Mouse (Mus musculus) monocyte, adult 5-6 weeks (primary cell): ENCODE results near the gene Fam20b. TPM values are rescaled to one million over a fixed set of nuclear protein-coding genes. Genes with fewer than 3 reads are reported as not detected.

Experiments used
- ATAC-seq: fragments of 153-309, 156-312 bp; replicated peaks from 2 replicates; pipeline ENCODE4 v1.8.0; 2017; ENCODE audit warnings: mild to moderate bottlenecking; ENCODE audit not compliant: low TSS enrichment, insufficient number of reproducible peaks, severe bottlenecking, poor library complexity, low FRiP score
- total RNA-seq: library from RNA; stranded (forward); fragments of 200-1000, 200-491, 200-594 nt; gene quantifications from 3 replicates; pipeline ENCODE4 v1.2.3, GENCODE M21; 2017

The Fam20b gene
- total RNA-seq, 1 experiment from 2014 or later: 41.9 TPM

DNA sequence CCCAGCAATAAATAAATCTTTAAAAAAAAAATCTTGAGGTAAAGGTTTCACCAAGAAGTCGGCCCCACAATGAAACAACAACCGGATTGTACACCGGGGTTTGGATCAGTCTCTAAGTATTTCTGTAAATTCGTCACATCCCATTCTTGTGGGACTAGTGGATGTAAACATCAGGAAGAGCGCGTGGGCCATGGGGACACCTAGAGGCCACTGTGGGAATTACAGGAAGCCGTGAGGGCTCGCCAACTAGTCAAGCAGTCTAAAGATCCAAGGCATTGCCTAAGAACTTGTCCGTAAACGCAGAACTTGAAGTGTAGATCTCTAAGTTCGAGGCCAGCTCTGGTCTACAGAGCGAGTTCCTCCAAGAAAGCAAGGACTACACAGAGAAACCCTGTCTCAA, 42.7 kb downstream of the Fam20b start:
- peak; percentile 59 for ATAC-seq

DNA sequence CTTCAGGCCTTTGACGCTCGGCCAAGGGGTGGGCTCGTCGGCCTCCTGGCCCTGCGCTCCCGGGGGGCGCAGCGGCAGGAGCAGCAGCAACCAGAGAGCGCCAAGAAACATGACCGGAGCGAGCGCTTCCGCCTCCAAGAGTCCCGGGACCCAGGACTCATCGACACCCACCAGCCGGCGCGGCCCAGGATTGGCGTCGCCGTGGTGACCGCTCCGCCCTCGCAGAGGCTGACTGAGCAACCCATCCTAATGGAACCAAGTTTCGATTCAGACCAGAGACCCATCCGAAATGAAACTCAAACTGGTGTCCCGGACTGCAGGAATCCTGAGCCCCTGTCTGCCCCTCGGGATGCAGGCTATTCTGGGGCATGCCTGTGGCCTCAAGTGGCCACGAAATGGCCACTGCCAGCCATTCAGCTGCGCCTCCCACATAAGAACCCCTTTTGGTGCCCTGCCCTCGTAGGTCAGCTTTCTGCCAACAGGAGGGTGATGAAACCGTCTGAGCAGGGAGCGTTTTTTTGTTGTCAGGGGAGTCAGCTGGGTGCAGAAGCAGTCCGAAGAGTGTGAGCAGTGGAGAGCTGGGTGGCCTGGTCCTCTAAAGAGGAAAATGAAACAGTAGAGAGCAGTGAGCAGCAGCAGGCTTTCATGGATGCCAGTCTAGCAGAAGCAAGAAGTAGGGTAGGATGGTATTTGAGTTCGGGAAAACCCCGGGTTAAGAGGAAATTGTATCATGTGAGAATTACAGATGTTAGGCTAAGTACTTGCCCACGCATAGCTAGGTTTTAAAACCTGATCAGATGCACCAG, 44.5 kb downstream of the Fam20b start, which contains the start of gene Tor3a:
Tor3a (minus strand) TSS at position 162 of the 806 bp plus-strand sequence.
- ATAC-seq: peak; percentile 73

DNA sequence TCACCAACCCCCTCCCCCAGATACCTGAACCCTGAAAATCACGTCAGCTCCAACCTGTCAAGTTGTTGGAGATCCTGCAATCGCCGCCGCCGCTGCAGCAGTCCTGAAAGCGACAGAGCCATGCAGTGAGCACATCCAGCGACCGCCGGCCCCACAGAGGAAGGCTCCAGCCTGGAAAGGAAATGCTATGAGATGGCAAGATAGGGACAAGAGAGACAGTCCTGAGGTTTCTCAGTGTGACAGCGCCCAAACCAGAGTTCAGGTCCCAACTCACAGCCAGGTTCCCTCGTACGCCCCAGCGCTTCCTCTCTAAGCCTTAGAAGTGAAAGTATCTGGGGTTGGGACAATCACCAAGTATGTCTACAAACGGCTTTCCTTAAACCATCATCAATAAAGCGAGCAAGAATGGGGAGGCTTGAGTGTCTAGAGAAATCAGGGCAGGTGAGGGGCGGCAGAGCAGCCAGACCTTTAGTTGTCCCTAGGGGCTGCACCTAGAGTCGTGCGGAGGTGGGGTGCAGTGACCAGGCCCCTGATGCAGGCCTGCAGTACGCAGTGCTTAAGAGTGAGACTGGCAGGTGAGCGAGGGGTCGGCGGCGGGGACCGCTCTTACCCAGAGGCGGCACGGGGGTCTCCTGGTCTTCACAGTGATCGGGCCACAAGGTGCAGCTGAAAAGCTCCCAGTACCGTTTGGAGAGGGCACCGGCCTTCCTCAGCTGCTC, 45.3 kb downstream of the Fam20b start:
- ATAC-seq: peak; percentile 10

DNA sequence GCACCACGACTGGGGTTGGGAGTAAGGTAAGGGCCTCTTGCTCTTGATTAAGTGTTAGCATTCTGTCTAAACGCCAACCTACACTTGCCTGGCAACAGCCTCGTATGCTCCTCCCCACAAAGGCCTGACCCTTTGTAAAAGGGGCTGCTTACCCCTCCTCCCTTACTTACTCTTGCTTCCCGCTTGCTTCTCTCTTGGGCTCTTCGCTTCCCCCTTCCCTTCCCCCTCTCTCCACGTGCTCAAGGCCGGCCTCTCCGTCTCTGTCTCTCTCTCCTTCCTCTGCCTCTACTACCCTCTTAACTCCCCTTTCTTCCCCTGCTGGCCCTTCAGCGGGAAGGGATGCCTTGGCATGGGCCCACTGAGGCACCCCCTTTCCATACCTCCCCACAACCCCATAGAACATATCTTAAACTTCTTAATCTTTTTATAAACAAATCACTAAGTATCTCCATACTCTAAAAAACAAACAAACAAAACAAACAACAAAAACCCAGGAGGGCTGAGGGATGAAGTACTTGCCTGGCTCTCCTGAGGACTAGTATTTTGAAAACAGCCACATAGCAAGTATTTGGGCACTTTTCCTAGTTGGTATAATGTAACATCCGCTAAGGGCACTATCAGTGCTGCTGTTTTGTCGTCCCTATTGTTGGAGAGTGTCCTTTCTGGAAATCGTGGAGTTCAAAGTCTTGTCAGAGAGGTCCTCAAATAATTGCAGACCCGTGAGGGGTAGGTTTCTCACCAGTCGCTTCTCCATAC, 46.0 kb downstream of the Fam20b start:
- ATAC-seq: no peak

DNA sequence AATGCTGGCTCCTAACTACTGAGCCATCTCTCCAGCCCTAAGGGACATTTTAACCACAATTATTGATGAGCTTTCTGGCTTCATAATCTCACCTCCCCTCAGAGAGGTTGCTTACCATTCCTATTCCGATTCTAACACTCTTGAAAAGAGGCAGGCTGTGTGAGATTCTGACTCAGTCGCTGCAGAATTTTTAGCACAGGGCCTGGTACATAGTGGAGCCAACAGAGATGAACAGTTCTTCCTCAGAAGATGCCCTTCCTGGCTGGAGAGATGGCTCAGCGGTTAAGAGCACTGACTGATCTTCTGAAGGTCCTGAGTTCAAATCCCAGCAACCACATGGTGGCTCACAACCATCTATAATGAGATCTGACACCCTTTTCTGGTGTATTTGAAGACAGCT, 47.0 kb downstream of the Fam20b start:
- no peak for ATAC-seq

DNA sequence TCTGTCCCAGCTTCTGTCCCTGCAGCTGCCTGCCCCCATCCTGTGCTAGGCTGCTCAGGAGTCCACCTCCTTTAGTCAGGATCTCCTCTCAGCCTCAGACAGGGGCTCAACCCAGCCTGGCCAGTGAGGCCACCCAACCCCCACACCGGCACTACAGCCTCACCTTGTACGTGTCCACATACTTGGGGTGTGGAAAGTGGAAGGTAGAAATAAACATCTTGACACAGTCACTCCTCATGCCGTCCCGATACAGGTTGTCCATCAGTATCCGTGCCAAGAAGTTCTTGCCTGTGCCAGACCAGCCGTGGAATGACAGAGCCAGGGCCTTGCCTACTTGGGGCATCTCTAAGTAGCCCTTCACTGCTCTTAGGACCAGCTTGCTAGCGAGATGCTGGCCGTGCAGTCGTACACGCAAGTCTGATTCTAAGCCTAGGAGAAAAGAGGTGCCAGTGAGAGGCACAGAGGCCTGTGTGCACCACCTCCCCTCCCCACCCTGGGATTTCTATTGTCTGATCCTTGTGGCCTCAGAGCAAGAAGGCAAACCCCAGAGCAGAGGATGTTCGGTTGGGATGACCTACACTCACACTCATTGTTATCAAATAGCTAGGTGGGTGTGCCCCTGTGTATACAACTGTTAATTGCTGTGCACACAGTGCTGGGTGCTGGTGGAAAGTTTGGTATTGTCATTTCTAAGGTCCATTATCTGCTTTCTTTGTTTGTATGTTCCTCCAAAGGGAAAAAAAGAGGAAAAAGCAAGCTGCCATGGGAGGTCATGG, 49.5 kb downstream of the Fam20b start:
- ATAC-seq: no peak

DNA sequence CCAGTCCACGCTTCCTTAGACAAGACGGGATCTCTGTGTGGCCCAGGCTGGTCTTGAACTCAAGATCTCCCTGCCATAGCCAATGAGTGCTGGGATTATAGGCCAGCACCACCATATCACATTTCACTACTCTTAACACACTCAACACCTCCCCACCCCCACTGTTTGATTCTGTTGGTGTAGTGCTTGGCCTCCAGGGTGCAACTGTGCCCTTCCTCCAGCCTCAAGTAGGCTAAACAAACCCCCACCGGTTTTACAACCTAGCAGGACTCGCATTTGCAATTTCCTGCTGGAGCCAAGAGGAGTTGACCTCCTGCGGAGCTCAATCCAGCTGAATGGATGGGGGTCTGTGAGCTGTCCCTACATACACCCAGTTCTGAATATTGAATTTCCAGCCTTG, 50.3 kb downstream of the Fam20b start:
- ATAC-seq: no peak

DNA sequence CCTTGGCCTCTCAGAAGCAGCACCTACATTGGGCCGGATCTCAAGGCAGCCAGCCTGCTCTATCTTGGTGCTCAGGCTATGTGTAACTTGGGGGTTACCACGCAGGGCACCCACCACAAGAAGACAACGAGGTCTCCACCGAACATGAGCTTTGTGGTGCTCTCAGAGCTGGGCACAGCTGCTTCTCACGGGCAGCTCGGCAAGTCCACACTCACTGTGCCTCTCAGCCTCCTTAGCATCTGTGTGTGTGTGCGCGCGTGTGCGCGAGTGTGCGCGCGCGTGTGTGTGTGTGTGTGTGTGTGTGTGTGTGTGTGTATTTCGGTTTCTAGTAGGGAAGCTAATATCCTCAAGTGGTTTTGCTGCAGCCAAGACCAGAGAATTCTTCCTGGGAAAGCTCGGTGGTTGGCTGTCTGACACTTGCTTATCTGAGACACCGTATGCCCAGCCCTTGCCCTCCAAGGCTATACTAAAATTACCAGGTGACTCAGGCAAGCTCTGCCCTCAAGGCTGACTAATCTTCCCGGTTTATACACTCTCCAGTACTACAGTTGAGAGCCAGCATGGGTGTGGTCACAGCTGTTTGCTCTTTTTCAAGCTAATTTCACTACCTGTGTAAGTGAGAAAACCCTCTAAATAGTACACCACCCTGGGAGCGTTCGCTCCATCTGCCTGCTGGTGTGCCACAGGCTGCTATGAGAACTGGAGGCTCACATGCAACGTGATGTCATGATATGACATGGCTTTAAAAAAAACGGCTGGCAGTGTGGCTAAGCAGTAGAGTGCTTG, 51.6 kb downstream of the Fam20b start:
- ATAC-seq: no peak

DNA sequence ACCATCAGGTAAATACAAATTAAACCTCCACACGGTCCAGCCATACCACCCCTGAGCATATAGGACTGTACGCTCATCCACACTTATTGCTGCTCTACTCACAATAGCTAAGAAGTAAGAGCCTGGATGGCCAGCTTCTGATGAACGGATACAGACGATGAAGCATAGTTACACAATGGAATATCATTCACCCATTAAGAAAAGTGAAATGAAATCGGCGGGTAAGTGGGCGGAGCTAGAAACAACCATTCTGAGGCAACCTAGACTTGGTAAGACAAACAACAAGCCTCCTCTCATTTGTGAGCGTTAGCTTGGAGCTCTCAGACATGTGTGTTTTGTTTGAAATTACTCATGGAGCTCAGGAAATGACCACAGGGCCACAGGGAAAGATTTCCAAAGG, 53.1 kb downstream of the Fam20b start:
- no peak for ATAC-seq

DNA sequence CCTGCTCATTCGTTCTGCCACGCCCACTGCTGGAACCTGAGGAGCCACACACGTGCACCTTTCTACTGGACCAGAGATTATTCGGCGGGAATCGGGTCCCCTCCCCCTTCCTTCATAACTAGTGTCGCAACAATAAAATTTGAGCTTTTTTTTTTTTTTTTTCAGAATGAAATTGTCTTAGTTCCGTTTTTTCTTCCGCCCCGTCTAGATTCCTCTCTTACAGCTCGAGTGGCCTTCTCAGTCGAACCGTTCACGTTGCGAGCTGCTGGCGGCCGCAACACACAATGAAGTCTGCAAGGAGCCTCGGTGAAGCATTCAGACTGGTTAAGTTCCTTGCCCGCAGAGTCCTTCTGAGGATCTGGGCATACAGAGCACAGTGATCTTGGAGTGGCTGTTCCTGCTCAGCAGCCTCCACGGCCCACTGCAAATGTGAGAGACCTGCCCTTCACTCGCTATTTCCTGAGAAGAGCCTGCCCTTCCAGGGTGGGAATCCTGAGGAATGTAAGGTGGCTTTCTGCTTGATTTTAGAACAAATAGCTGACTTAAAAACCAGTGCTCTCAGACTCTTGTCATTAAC, 58.1 kb downstream of the Fam20b start:
- ATAC-seq: 0 out of 2 replicates have a peak, but pooled peaks have one; percentile 33

DNA sequence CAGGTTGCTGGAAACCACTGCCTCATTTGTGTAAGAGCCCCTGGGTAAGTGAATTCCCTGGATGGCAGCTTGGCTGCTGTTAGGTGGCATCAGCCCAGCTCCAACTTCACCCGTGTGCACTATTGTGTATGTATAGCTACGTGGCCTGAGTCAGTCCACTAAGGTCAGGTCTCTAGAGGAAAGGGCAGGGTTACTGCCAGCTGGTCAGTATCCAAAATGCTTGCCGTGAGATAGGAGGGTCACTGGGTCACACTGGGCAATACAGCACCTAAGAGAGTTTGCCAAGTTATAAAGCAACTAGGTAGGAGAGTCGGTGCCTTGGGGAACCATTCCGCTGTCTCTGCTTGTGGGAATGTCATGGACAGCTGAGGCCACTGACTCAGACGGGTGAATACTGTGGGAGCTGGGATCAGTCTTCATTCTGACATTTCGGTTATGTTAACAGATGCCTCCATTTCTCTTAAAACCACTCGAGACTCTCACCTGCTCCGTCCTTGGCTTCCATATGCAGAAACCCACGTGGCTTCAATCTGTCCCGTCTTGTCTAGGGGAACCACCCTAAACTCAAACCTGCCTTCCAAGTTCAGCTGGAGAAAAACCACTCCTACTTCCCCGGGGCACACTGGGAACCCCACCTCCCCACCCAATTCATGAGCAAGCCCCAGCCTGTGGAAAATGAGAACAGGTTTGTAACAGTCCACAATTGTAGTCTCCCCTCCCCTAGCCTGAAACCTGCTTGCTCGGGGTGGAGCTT, 58.8 kb downstream of the Fam20b start:
- no peak for ATAC-seq

DNA sequence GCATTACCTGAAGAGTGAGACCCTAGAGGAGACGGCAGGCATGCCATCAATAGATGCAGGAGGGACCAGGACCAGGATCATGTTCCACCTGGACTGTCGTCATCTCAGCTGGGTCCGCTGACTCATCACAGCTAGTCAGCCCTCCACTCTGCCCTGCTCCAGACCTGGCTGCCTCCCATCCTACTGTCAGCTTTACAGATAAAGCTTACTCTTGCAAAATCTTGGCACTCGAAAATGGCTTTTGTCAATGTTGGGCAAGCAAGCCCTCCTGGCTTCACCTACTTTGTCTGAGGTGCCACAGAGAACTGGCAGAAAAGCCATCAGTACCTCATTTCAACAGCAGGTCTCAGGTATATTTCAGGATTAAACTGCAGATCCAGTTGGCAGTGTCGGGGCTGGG, 60.2 kb downstream of the Fam20b start:
- ATAC-seq: no peak

DNA sequence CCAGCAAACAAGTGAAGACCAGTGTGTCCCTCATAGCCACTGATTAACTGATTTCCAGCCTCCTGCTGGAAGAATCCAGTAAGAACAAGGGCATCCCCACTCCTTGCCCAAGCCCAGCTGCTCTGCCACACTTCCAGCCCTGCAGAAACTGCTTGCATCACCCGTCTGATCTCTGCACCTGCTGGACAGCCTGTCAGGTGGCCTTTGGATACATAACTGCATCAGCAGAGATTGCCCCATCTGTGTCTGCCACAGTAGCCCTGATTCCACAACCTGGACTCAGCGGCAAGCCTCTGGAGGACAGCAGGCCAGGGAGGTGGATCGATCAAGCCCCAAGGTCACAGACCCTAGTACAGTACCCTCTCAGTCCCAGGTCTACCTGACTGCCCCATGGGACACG, 61.4 kb downstream of the Fam20b start:
- ATAC-seq: no peak

DNA sequence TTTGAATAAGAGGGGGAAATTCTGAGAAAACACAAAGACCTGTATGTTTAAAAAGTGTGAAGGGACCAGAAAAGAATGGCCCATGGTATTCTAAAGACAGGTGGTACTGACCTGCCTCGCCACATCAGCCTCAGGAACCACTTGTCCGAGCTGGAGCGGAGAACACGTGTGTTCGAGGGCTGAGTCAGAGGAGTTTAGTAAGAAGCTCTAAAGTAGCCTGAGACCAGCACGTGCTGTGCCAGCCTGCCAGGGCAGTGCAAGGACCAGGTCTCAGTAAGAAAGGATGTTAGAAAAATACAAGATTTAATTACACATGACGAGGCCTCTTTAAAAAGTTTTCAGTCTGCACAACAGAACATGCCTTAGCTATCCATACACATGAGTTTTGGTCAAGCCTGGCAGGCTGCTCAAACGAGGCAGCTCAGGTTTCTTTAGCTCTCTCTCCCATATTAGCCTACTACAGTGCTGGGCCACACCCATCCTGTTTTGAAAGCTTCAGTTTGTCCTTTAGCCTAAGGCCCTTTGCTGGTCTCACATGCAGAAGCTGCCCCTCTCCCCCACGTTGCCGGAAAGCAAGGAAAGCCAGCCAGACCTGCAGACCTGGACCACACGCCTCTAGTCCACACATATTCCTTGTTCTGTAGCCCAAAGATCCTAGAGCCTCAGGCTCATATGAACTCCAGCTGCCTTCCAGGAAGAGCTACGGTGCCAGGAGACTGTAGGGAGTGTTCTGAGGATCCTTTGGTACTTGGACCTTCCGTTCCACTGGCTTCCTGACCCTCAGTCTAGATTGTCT, 64.0 kb downstream of the Fam20b start:
- ATAC-seq: no peak

DNA sequence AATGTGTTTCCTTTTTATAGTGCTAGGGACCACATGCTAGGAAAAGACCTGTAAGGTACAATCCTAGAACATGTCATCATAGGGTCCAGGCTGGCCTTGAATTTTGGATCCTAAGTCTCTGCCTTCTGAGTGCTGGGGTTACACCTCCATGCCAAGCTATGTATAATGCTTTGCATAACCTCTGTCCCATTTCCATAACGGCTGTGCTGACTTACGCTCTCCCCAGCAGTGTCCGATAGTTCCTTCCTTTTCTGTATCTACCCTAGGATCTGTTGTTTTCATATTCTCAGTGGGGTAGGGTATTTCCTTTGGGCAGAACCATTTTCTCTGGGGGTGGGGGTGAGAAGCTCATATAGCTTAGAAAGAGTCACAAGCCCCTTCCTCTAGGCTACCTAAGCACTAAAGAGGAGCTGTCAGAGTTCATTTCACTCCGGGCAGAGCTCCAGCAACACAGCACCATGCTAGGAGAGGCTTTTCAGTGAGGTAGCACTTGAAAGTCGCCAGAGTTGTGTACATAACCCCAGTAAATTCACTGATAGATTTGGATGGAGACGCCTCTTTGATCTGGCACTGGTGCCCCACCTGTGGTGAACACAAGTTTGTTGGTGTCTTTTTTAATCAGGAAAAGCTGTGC, 66.6 kb downstream of the Fam20b start:
- no peak for ATAC-seq

DNA sequence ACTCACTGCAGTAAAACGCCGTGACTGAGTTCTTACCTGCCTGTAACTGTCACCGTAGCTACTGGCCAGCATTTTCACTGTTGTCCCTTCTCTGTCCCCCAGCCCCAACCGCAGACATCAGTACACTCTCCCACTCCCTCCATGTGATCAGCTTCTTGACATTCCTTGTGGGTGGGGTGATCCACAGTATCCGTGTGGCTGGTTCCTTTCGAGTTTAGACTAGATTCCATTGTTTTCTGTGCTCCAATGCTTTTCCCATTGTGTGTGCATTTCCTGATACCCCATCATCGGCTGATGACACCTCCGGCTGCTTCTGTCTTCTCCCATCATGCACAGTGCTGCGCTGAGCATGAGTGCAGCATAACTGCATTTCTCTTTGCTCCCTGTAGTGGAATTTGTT, 68.3 kb downstream of the Fam20b start:
- ATAC-seq: no peak
